Mouse (Mus musculus): Measurements from ENCODE around the gene Lrrc28. TPM values are rescaled to one million over a fixed set of nuclear protein-coding genes. Genes with fewer than 3 reads are reported as not detected.

Gene Lrrc28
- polyA plus RNA-seq, 1 experiment: 9.1 TPM

DNA sequence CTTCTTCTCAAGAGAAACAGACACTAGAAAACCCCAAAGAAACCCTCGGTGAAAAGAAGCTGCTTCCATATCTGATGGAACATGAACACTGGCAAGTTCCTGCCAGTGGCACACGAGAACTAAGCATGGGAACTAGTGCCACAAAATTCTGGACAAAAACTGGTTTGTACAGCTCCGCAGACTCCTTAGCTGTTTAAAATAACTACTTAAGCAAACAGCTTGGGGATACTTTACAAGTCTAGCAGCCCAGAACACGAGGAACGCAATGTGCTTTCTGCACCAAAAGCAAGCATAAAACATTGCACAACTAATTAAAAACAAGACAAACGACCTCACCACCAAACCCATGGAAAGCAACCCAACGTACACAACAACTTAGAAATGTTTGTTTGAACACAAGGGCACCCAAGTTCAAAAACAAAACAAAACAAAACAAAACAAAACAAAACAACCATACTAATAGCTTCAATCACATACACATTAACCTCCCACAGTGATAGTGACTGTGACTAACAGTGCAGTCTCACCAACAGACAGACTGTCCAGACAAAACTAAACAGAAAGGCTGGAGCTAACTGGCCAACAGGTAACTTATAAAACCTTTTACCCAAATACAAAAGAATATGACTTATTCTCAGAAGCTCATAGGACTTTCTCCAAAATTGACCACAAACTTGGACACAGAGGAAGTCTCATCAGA is 66.1 kb downstream of the Lrrc28 start:
- H3K36me3 ChIP-seq (ENCODE audit: control insufficient read depth, insufficient read depth): no peaks in the 10 kb centered on the region
- H3ac ChIP-seq (ENCODE audit: control insufficient read depth, insufficient read length, low read depth): no peak overlapping the region
- no peaks in the 10 kb centered on the region for H3K27me3 ChIP-seq (ENCODE audit: control insufficient read depth, insufficient read depth, insufficient read length)
- H3K79me3 ChIP-seq (ENCODE audit: low read depth): no peaks in the 10 kb centered on the region
- no peak overlapping the region for H3K4me3 ChIP-seq (ENCODE audit: insufficient read depth, poor library complexity, severe bottlenecking)
- TF ChIP-seq CEBPB (IDR thresholded peaks at IDR 0.05; ENCODE audit: low read depth): no peak
- no peak for TF ChIP-seq MAX (IDR thresholded peaks at IDR 0.05)
- no peak for TF ChIP-seq CTCF (IDR thresholded peaks at IDR 0.05; ENCODE audit: control insufficient read depth, insufficient read depth, insufficient read length)
- TF ChIP-seq USF1 (IDR thresholded peaks at IDR 0.05; ENCODE audit: low read depth): no peak
- TF ChIP-seq MYOG (IDR thresholded peaks at IDR 0.05; ENCODE audit: control insufficient read depth, extremely low read depth, insufficient read length): no peak
- no peak for TF ChIP-seq MYOD1 (IDR thresholded peaks at IDR 0.05; ENCODE audit: control insufficient read depth, insufficient read length, low read depth)
- no peak for TF ChIP-seq FOSL1 (IDR thresholded peaks at IDR 0.05; ENCODE audit: insufficient read depth, low read length, poor library complexity, severe bottlenecking)
- H3K79me2 ChIP-seq (ENCODE audit: control insufficient read depth, insufficient read depth): no peaks in the 10 kb centered on the region

DNA sequence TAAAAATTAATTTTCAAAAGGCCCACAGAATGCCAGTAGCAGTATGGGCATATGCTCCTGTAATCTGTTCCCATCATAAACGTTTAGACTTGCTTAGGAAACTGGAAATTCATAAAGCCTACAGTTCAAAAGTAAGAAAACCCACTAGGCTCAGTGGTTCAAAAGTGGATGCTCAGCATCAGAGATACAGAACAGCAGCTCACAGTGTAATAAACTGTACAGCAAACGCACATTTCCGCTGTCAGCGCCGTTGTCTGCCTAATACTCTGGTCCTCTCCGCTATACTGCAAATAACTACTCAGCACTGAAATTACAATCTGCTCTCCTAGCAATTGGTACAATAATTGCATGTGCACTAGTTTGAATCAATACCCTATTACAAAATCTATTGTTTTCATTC is 67.0 kb downstream of the Lrrc28 start:
- Histone ChIP-seq H3ac (ENCODE audit: control insufficient read depth, insufficient read length, low read depth) (no peak overlapping the region), H3K36me3 (ENCODE audit: control insufficient read depth, insufficient read depth) (no peaks in the 10 kb centered on the region), H3K4me3 (ENCODE audit: insufficient read depth, poor library complexity, severe bottlenecking) (no peak overlapping the region), H3K79me2 (ENCODE audit: control insufficient read depth, insufficient read depth) (no peaks in the 10 kb centered on the region), H3K27me3 (ENCODE audit: control insufficient read depth, insufficient read depth, insufficient read length) (no peaks in the 10 kb centered on the region), H3K79me3 (ENCODE audit: low read depth) (no peaks in the 10 kb centered on the region)
- TF ChIP-seq USF1 (IDR thresholded peaks at IDR 0.05; ENCODE audit: low read depth) (no peak), FOSL1 (IDR thresholded peaks at IDR 0.05; ENCODE audit: insufficient read depth, low read length, poor library complexity, severe bottlenecking) (no peak), CTCF (IDR thresholded peaks at IDR 0.05; ENCODE audit: control insufficient read depth, insufficient read depth, insufficient read length) (no peak), MYOG (IDR thresholded peaks at IDR 0.05; ENCODE audit: control insufficient read depth, extremely low read depth, insufficient read length) (no peak)

DNA sequence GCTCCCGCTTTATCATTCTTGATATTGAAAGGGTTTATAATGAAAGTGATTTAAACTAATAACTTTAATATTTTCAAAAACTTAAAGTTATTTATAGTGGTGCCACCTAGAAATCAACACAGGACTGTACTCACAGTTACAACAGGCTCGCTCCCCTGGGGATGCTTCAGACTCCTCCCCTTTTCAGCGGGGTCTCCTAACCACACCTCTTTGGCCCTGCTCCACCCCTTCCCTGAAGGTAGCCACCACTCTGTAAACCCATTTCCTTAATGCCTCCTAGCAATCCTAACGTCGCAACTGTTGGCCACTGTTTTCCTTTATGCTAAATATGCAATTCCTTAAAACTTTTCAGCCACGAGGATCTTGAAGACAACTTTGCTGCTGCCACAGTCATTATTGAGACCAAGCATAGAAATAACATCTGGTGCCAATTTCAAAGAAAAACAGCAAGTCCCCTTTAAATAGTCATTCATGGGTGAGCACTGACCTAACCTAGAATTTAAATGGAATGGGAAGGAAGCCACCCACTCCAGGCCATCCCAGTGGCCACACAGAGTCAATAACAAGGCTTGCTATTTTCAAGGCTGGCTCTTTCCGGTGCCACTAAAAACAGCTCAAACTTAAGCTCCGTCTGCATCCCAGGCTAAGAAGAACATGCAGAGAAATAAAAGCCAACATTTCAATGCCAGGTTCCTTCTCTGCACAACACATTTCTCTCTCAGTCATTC is 78.4 kb downstream of the Lrrc28 start:
- H3ac ChIP-seq (ENCODE audit: control insufficient read depth, insufficient read length, low read depth): no peak overlapping the region

DNA sequence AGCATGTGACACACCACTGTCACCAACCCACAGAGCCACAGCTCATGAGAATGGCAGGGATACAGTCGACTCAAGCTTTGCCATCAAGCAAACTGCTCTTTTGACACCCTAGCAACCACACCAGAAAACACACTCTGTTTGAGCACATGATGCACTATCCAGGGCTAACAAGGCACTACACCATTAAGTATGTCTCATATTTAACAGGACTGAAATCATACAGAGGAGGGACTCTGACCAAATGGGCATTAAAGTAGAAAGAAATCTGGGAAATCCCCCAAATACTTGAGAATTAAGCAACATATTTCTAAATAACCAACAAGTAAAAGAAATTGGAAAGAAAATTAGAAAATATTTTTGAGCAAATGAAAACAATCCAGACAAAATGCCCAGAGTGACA is 79.9 kb downstream of the Lrrc28 start:
- H3K36me3 ChIP-seq (ENCODE audit: control insufficient read depth, insufficient read depth): no peaks in the 10 kb centered on the region
- no peaks in the 10 kb centered on the region for H3K27me3 ChIP-seq (ENCODE audit: control insufficient read depth, insufficient read depth, insufficient read length)
- no peaks in the 10 kb centered on the region for H3K79me3 ChIP-seq (ENCODE audit: low read depth)
- H3ac ChIP-seq (ENCODE audit: control insufficient read depth, insufficient read length, low read depth): no peak overlapping the region
- TF ChIP-seq CEBPB (IDR thresholded peaks at IDR 0.05; ENCODE audit: low read depth) (no peak), CTCF (IDR thresholded peaks at IDR 0.05; ENCODE audit: control insufficient read depth, insufficient read depth, insufficient read length) (no peak), FOSL1 (IDR thresholded peaks at IDR 0.05; ENCODE audit: insufficient read depth, low read length, poor library complexity, severe bottlenecking) (no peak)
- no peaks in the 10 kb centered on the region for H3K79me2 ChIP-seq (ENCODE audit: control insufficient read depth, insufficient read depth)
- H3K4me3 ChIP-seq (ENCODE audit: insufficient read depth, poor library complexity, severe bottlenecking): no peak overlapping the region

More for the DNA sequence above, 78.4 kb downstream of the Lrrc28 start:
- no peak overlapping the region for H3K4me3 ChIP-seq (ENCODE audit: insufficient read depth, poor library complexity, severe bottlenecking)
- no peak for TF ChIP-seq MYOD1 (IDR thresholded peaks at IDR 0.05; ENCODE audit: control insufficient read depth, insufficient read length, low read depth)
- no peak for TF ChIP-seq MYOG (IDR thresholded peaks at IDR 0.05; ENCODE audit: control insufficient read depth, extremely low read depth, insufficient read length)
- no peak for TF ChIP-seq FOSL1 (IDR thresholded peaks at IDR 0.05; ENCODE audit: insufficient read depth, low read length, poor library complexity, severe bottlenecking)
- no peak for TF ChIP-seq USF1 (IDR thresholded peaks at IDR 0.05; ENCODE audit: low read depth)
- TF ChIP-seq CEBPB (IDR thresholded peaks at IDR 0.05; ENCODE audit: low read depth): no peak
- no peaks in the 10 kb centered on the region for H3K79me2 ChIP-seq (ENCODE audit: control insufficient read depth, insufficient read depth)
- no peaks in the 10 kb centered on the region for H3K27me3 ChIP-seq (ENCODE audit: control insufficient read depth, insufficient read depth, insufficient read length)
- no peaks in the 10 kb centered on the region for H3K79me3 ChIP-seq (ENCODE audit: low read depth)
- H3K36me3 ChIP-seq (ENCODE audit: control insufficient read depth, insufficient read depth): no peaks in the 10 kb centered on the region

DNA sequence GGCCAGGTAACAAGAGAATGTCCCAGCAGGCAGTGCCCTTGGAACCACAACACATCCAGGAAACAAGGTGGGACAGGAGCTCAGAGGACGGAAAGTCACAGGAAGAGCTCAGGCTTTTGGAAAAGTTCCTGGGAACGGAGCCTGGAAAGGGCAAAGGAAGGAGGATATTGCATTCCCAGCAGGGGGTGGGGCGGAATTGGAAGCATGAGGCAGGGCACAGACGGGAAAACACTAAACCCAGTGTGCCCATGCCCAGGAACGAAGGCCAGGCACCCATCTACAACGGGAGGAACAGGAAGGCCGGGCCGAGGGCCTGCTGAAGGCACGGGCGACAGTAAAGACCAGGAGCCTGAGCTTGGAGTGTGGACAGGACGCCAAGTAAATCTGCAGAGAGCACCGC is 82.9 kb downstream of the Lrrc28 start:
- Histone ChIP-seq H3K27me3 (ENCODE audit: control insufficient read depth, insufficient read depth, insufficient read length) (no peaks in the 10 kb centered on the region), H3K79me3 (ENCODE audit: low read depth) (no peaks in the 10 kb centered on the region), H3K4me3 (ENCODE audit: insufficient read depth, poor library complexity, severe bottlenecking) (no peak overlapping the region), H3K79me2 (ENCODE audit: control insufficient read depth, insufficient read depth) (no peaks in the 10 kb centered on the region), H3ac (ENCODE audit: control insufficient read depth, insufficient read length, low read depth) (no peak overlapping the region), H3K36me3 (ENCODE audit: control insufficient read depth, insufficient read depth) (no peaks in the 10 kb centered on the region)
- no peak for TF ChIP-seq CEBPB (IDR thresholded peaks at IDR 0.05; ENCODE audit: low read depth)
- TF ChIP-seq CTCF (IDR thresholded peaks at IDR 0.05; ENCODE audit: control insufficient read depth, insufficient read depth, insufficient read length): no peak
- no peak for TF ChIP-seq MYOG (IDR thresholded peaks at IDR 0.05; ENCODE audit: control insufficient read depth, extremely low read depth, insufficient read length)

DNA sequence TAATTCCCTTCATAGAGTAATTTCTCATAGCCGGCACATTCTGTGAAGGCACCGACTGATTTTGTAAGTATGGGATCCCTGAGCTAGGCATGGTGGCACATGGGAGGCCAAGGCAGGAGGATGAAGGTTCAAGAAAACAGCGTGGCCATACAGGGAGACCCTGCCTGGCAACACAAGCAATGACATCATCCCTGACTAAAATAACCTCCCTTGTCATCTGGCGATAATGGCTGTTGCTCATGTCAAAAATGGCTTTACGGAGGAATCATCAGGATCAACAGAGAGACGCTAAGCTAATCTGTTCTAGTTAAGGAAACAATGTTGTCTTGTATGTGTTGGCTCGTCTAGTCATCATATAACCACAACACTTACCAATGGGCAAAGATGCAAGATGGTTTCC is 85.6 kb downstream of the Lrrc28 start:
- H3ac ChIP-seq (ENCODE audit: control insufficient read depth, insufficient read length, low read depth): no peak overlapping the region
- no peaks in the 10 kb centered on the region for H3K79me2 ChIP-seq (ENCODE audit: control insufficient read depth, insufficient read depth)
- no peaks in the 10 kb centered on the region for H3K27me3 ChIP-seq (ENCODE audit: control insufficient read depth, insufficient read depth, insufficient read length)
- H3K4me3 ChIP-seq (ENCODE audit: insufficient read depth, poor library complexity, severe bottlenecking): no peak overlapping the region
- H3K79me3 ChIP-seq (ENCODE audit: low read depth): no peaks in the 10 kb centered on the region
- no peaks in the 10 kb centered on the region for H3K36me3 ChIP-seq (ENCODE audit: control insufficient read depth, insufficient read depth)
- TF ChIP-seq USF1 (IDR thresholded peaks at IDR 0.05; ENCODE audit: low read depth) (no peak), MYOD1 (IDR thresholded peaks at IDR 0.05; ENCODE audit: control insufficient read depth, insufficient read length, low read depth) (no peak), FOSL1 (IDR thresholded peaks at IDR 0.05; ENCODE audit: insufficient read depth, low read length, poor library complexity, severe bottlenecking) (no peak), MYOG (IDR thresholded peaks at IDR 0.05; ENCODE audit: control insufficient read depth, extremely low read depth, insufficient read length) (no peak), MAX (IDR thresholded peaks at IDR 0.05) (no peak), CEBPB (IDR thresholded peaks at IDR 0.05; ENCODE audit: low read depth) (no peak), CTCF (IDR thresholded peaks at IDR 0.05; ENCODE audit: control insufficient read depth, insufficient read depth, insufficient read length) (no peak)
